Mouse (Mus musculus) adrenal gland, adult 2 months (tissue): Measurements from ENCODE around the gene Olfr1013. TPM values are rescaled to one million over a fixed set of nuclear protein-coding genes. Genes with fewer than 3 reads are reported as not detected.

ENCODE experiments used
- DNase-seq: peaks from one replicate; pipeline ENCODE4 v3.0.0; 2021
- long read RNA-seq: library from polyadenylated mRNA; stranded (forward); transcript quantifications from one replicate; pipeline ENCODE4 v2.0.0, GENCODE M21; 2021
- polyA plus RNA-seq: library from polyadenylated mRNA; depleted of rRNA; stranded (reverse); fragments of >200 nt; gene quantifications from 2 replicates; pipeline ENCODE4 v1.2.3, GENCODE M21; 2012; rRNA removed
- total RNA-seq, 2 experiments: library from RNA; stranded (reverse); gene quantifications; 2 replicates each; pipeline ENCODE4 v1.2.3; 2021

Olfr1013 gene
- total RNA-seq (under 1 TPM in 1 of 2 experiments, not detected in 1; 0.21 TPM), polyA plus RNA-seq (not detected in 2 replicates)
- long read RNA-seq = 0 reads

DNA sequence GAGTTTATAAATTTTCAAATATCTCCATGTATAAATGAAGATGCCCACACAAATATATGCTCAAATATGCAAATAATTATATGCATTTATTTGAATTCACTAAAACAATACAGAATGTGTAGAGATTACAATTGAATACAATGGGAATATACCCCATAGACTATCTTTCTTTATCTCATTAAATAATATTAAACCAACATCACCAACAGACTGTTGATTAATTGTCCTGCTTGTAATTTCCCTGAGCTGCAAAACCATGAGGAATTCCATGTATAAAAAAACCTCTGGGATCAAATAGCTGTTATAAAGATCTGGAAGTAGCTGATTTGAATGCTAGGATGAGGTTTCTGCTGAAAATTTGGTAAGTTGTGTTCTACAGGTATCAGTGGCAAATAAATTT, at the start of gene Olfr1013:
Olfr1013 (plus strand) TSS at position 301 of the 400 bp plus-strand sequence.
- DNase-seq = no peak

DNA sequence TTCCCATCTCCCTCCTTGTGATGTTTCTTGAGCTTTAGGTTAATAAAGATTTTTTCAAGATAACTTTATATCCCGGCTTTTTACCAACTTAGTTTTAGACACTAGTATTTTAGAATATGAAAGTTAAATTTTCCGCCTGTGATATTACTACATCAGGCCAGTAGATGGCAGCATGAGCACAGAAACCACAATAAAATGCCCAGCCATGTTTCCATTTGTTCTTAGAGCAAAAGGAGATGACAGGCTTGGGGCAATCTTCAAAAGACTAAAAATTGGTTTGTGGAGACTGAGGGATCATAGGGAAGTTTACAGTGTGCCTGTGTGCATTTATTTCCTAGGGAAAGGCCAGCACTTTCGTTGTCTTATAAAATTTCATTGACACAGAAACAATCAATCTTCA, 41.1 kb upstream of the Olfr1013 start:
- peak; percentile 5 for DNase-seq

DNA sequence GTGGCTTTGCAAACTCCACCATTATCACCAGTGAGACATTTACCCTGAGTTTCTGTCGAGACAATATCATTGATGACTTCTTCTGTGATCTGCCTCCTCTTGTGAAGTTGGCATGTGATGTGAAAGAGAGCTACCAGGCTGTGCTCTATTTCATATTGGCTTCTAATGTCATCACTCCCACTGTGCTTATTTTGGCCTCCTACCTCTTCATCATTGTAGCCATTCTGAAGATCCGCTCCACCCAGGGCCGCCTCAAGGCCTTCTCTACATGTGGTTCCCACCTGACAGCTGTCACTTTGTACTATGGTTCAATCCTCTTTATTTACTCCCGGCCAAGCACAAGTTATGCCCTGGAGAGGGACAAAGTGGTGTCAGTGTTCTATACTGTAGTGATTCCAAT, 13.1 kb upstream of the Olfr1013 start:
- no peak for DNase-seq

DNA sequence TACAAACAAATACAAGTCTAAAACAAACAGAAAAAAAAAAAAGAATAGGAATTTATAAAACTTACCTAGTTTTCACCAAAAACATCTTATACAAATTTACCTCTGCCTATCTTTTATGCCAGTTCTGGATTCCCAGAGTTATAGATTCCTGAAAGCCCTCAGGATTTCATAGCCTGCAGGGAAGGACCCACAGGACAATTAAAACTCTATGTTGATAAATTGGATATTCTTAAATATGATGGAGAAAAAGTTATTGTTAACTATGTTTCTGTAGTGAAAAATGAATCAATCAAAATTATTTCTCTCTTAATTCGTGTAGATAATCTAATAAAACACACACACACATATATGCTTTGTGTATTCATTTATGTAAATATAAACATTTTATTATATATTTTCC, 4.2 kb upstream of the Olfr1013 start, which contains the start of gene Olfr1012:
Olfr1012 (minus strand) TSS at position 101 of the 400 bp plus-strand sequence.
- no peak for DNase-seq

- no peak for DNase-seq
Measured at GRCm38 (mm10) chr2:85772413-85772812, 5.5 kb downstream of the Olfr1013 start, which contains the start of gene Olfr1014. Gene Olfr1014 (plus strand): TSS chr2:85772713.

DNA sequence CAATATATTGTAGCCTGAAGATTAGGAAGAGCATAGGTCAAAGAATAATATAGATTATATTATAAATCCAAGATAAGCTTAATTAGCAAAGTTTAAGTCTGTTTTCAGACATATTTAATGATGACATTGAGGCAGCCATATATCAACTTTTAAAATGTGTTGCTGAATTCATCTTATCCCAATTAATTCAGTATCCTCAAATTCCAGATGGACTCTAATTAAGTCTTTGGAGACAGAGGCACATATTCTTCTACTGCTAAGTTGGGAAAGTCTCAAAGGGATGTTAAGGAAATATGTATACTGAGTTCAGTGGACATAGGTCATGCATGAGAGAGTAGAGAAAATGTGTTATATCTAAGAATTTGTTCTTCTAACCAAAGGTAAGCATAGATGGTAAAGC, 14.8 kb downstream of the Olfr1013 start, which contains the start of gene Olfr1015:
Olfr1015 (plus strand) TSS at position 301 of the 400 bp plus-strand sequence.
- DNase-seq = no peak

DNA sequence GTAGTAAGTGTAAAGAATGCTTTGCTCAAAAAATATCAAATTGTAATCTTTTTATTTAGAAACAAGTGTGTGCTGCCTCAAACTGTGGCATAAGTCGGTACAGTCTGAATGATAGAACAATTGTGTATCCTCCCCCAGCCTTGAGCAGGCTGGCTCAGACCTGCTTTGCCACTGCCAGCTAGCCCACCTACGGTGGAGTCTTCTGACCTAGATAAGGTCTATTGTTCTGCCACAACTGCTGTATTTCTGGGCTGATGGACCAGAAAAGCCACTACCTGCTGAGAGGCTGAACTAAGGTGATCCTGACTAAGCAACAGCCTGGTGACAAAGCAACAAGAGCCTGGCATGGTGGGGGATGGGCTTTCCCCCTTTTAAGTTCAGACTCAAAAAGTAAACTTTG, 25.4 kb downstream of the Olfr1013 start:
- no peak for DNase-seq

GRCm38 (mm10) chr2:85802444-85802843, 35.5 kb downstream of the Olfr1013 start, which contains the start of gene Olfr1016:
Gene Olfr1016 (minus strand): TSS chr2:85802544.
- DNase-seq = no peak

DNA sequence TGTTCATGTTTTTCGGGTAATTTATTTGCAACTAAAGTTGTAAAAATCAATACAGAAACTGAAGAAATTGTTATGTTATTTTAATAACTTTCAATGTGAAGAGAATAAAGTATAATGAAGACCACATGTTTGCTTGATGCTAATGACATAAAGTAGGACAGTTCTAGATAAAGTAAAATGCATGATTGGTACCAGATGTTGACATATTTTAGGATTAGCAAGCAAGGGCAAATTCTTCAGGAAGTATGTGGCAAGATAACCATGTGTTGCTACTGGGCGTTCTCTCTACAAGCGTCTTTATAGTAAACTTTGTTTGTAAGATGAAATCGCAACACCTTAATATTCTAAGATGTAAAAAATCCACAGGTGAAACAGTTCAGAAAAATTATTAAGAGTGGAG, 37.6 kb downstream of the Olfr1013 start:
- no peak for DNase-seq

- no peak for DNase-seq
Measured at GRCm38 (mm10) chr2:85818179-85818578, 51.3 kb downstream of the Olfr1013 start, which contains the start of gene Olfr1018. Gene Olfr1018 (plus strand): TSS chr2:85818479.

Other genes starting within 250 kb of the Olfr1013 start
- gene 4833423E24Rik, start 248.1 kb upstream of the Olfr1013 start, total RNA-seq = under 1 TPM; 0.38 to 0.49 TPM
- gene 4833423E24Rik, start 248.1 kb upstream of the Olfr1013 start, polyA plus RNA-seq = not detected in 2 replicates
- gene Olfr996, start 187.9 kb upstream of the Olfr1013 start, total RNA-seq = not detected
- 0.13 and 0.16 TPM in 2 replicates for gene Olfr996, start 187.9 kb upstream of the Olfr1013 start, polyA plus RNA-seq
- not detected for gene Olfr998, start 178.2 kb upstream of the Olfr1013 start, total RNA-seq
- not detected in 2 replicates for gene Olfr998, start 178.2 kb upstream of the Olfr1013 start, polyA plus RNA-seq
- not detected for gene Olfr1000, start 155.2 kb upstream of the Olfr1013 start, total RNA-seq
- not detected in 2 replicates for gene Olfr1000, start 155.2 kb upstream of the Olfr1013 start, polyA plus RNA-seq
- gene Olfr1002, start 116.4 kb upstream of the Olfr1013 start, total RNA-seq = not detected
- not detected in 2 replicates for gene Olfr1002, start 116.4 kb upstream of the Olfr1013 start, polyA plus RNA-seq
- not detected for gene Olfr154, start 102.6 kb upstream of the Olfr1013 start, total RNA-seq
- not detected in 2 replicates for gene Olfr154, start 102.6 kb upstream of the Olfr1013 start, polyA plus RNA-seq
- gene Olfr1006, start 88.3 kb upstream of the Olfr1013 start, total RNA-seq = not detected
- gene Olfr1006, start 88.3 kb upstream of the Olfr1013 start, polyA plus RNA-seq = not detected in 2 replicates
- gene Olfr1008, start 77.7 kb upstream of the Olfr1013 start, total RNA-seq = not detected
- gene Olfr1008, start 77.7 kb upstream of the Olfr1013 start, polyA plus RNA-seq = not detected in 2 replicates
- gene Olfr1009, start 51.7 kb upstream of the Olfr1013 start, total RNA-seq = under 1 TPM in 1 of 2 experiments, not detected in 1; 0.07 TPM
- not detected in 2 replicates for gene Olfr1009, start 51.7 kb upstream of the Olfr1013 start, polyA plus RNA-seq
- not detected for gene Olfr1012, start 4.3 kb upstream of the Olfr1013 start, total RNA-seq
- gene Olfr1012, start 4.3 kb upstream of the Olfr1013 start, polyA plus RNA-seq = not detected in 2 replicates
- gene Olfr1014, start 5.6 kb downstream of the Olfr1013 start, total RNA-seq = not detected
- gene Olfr1014, start 5.6 kb downstream of the Olfr1013 start, polyA plus RNA-seq = not detected in 2 replicates
- gene Olfr1015, start 14.9 kb downstream of the Olfr1013 start, total RNA-seq = not detected
- not detected in 2 replicates for gene Olfr1015, start 14.9 kb downstream of the Olfr1013 start, polyA plus RNA-seq
- not detected for gene Olfr1016, start 35.4 kb downstream of the Olfr1013 start, total RNA-seq
- not detected in 2 replicates for gene Olfr1016, start 35.4 kb downstream of the Olfr1013 start, polyA plus RNA-seq
- gene Olfr1018, start 51.4 kb downstream of the Olfr1013 start, total RNA-seq = not detected
- gene Olfr1018, start 51.4 kb downstream of the Olfr1013 start, polyA plus RNA-seq = not detected in 2 replicates
- gene Olfr1019, start 78.4 kb downstream of the Olfr1013 start, total RNA-seq = not detected
- not detected in 2 replicates for gene Olfr1019, start 78.4 kb downstream of the Olfr1013 start, polyA plus RNA-seq
- gene Olfr1020, start 79.9 kb downstream of the Olfr1013 start, total RNA-seq = not detected
- not detected in 2 replicates for gene Olfr1020, start 79.9 kb downstream of the Olfr1013 start, polyA plus RNA-seq
- gene Olfr1022, start 101.5 kb downstream of the Olfr1013 start, total RNA-seq = not detected
- gene Olfr1022, start 101.5 kb downstream of the Olfr1013 start, polyA plus RNA-seq = not detected in 2 replicates
- not detected for gene Olfr1023, start 118.5 kb downstream of the Olfr1013 start, total RNA-seq
- gene Olfr1023, start 118.5 kb downstream of the Olfr1013 start, polyA plus RNA-seq = not detected in 2 replicates
- not detected for gene Olfr1024, start 138.0 kb downstream of the Olfr1013 start, total RNA-seq
- not detected in 2 replicates for gene Olfr1024, start 138.0 kb downstream of the Olfr1013 start, polyA plus RNA-seq
- not detected for gene Olfr1025-ps1, start 148.1 kb downstream of the Olfr1013 start, total RNA-seq
- not detected in 2 replicates for gene Olfr1025-ps1, start 148.1 kb downstream of the Olfr1013 start, polyA plus RNA-seq
- gene Olfr1026, start 154.5 kb downstream of the Olfr1013 start, total RNA-seq = not detected
- not detected in 2 replicates for gene Olfr1026, start 154.5 kb downstream of the Olfr1013 start, polyA plus RNA-seq
- not detected for gene Olfr1028, start 183.3 kb downstream of the Olfr1013 start, total RNA-seq
- gene Olfr1028, start 183.3 kb downstream of the Olfr1013 start, polyA plus RNA-seq = not detected in 2 replicates
- not detected for gene Olfr1029, start 206.8 kb downstream of the Olfr1013 start, total RNA-seq
- 0.09 TPM in 1 of 2 replicates, not detected in the other for gene Olfr1029, start 206.8 kb downstream of the Olfr1013 start, polyA plus RNA-seq
- under 1 TPM in 1 of 2 experiments, not detected in 1; 0.09 TPM for gene Olfr1030, start 212.2 kb downstream of the Olfr1013 start, total RNA-seq
- gene Olfr1030, start 212.2 kb downstream of the Olfr1013 start, polyA plus RNA-seq = not detected in 2 replicates
- not detected for gene Olfr1031, start 223.2 kb downstream of the Olfr1013 start, total RNA-seq
- gene Olfr1031, start 223.2 kb downstream of the Olfr1013 start, polyA plus RNA-seq = not detected in 2 replicates
- not detected for gene Olfr1032, start 238.4 kb downstream of the Olfr1013 start, total RNA-seq
- not detected in 2 replicates for gene Olfr1032, start 238.4 kb downstream of the Olfr1013 start, polyA plus RNA-seq